Mouse (Mus musculus) erythroblast, embryonic 14.5 days (primary cell): ENCODE data around the gene Ulk3. TPM values are rescaled to one million over a fixed set of nuclear protein-coding genes. Genes with fewer than 3 reads are reported as not detected.

ENCODE experiments used
- H3K27me3 ChIP-seq: 2 replicates; pipeline ENCODE4 v1.6.1; 2012; ENCODE audit warnings: inconsistent platforms; ENCODE audit not compliant: control insufficient read depth
- H3K36me3 ChIP-seq: 2 replicates; pipeline ENCODE4 v1.6.1; 2012; ENCODE audit warnings: mild to moderate bottlenecking, inconsistent platforms; ENCODE audit not compliant: control insufficient read depth
- H3K4me1 ChIP-seq: 2 replicates; pipeline ENCODE4 v1.6.1; 2012; ENCODE audit warnings: inconsistent platforms; ENCODE audit not compliant: control insufficient read depth
- H3K4me3 ChIP-seq: replicated peaks from 2 replicates; pipeline ENCODE3; 2012; ENCODE audit warnings: moderate library complexity, mild to moderate bottlenecking, inconsistent platforms
- H3K9me3 ChIP-seq: 2 replicates; pipeline ENCODE4 v1.6.1; 2012; ENCODE audit warnings: low read length, inconsistent platforms, mixed read lengths; ENCODE audit not compliant: control insufficient read depth
- GATA1 ChIP-seq: IDR thresholded peaks from 2 replicates; pipeline ENCODE4 v1.6.1; 2012; ENCODE audit warnings: low read length, inconsistent platforms, mixed read lengths
- TAL1 ChIP-seq: IDR thresholded peaks from 3 replicates; pipeline ENCODE4 v1.6.1; 2012; ENCODE audit warnings: low read length, inconsistent platforms, mixed read lengths
- polyA plus RNA-seq: library from polyadenylated mRNA; stranded (reverse); fragments of >175 nt; gene quantifications from 2 replicates; pipeline ENCODE4 v1.2.3, GENCODE M21; 2012

Ulk3 gene
- polyA plus RNA-seq, 1 experiment: 0.17 TPM

- TF ChIP-seq GATA1 (no peak), TAL1 (no peak)
- Histone ChIP-seq H3K9me3 (no peaks in the 10 kb centered on the region), H3K4me1 (peaks cover 30% of the 10 kb centered on the region), H3K36me3 (peaks cover 3% of the 10 kb centered on the region), H3K4me3 (no peak overlapping the region), H3K27me3 (peaks cover 6% of the 10 kb centered on the region)
Observed at GRCm38 (mm10) chr9:57562896-57563372, 26.3 kb upstream of the Ulk3 start.

GRCm38 (mm10) chr9:57564609-57565008, 24.6 kb upstream of the Ulk3 start:
- Histone ChIP-seq H3K27me3 (no peaks in the 10 kb centered on the region), H3K4me3 (no peak overlapping the region), H3K4me1 (peaks cover 30% of the 10 kb centered on the region), H3K9me3 (no peaks in the 10 kb centered on the region), H3K36me3 (peaks cover 18% of the 10 kb centered on the region)
- TF ChIP-seq GATA1 (no peak), TAL1 (no peak)

- peaks cover 23% of the 10 kb centered on the region for H3K4me1 ChIP-seq
- no peaks in the 10 kb centered on the region for H3K9me3 ChIP-seq
- no peaks in the 10 kb centered on the region for H3K27me3 ChIP-seq
- peaks cover 23% of the 10 kb centered on the region for H3K36me3 ChIP-seq
- TF ChIP-seq TAL1: no peak
- no peak for TF ChIP-seq GATA1
- H3K4me3 ChIP-seq: no peak overlapping the region
Observed at GRCm38 (mm10) chr9:57565741-57566221, 23.5 kb upstream of the Ulk3 start.

DNA sequence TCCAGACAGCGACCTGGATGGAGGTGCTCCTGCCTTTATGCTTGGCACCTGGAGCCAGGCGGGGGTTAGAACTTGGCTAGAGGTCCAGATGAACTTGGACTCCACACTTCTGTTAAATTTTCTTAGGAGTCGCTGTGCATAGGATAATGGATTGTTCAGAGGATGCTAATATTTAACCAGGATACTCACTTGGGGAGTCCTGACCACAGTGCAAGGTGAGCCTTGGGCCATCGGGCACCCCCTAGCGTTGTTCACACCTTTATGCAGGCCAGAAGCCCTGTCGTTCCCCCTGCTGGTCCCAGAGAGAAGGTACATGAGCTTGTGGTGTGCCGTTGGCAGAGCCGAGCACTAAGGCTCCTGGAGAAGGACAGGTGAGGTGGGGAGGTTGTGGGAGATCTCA, 22.4 kb upstream of the Ulk3 start:
- H3K4me1 ChIP-seq: peaks cover 14% of the 10 kb centered on the region
- H3K36me3 ChIP-seq: peaks cover 26% of the 10 kb centered on the region
- TF ChIP-seq GATA1: no peak
- TF ChIP-seq TAL1: no peak
- H3K4me3 ChIP-seq: no peak overlapping the region
- H3K9me3 ChIP-seq: no peaks in the 10 kb centered on the region
- no peaks in the 10 kb centered on the region for H3K27me3 ChIP-seq

DNA sequence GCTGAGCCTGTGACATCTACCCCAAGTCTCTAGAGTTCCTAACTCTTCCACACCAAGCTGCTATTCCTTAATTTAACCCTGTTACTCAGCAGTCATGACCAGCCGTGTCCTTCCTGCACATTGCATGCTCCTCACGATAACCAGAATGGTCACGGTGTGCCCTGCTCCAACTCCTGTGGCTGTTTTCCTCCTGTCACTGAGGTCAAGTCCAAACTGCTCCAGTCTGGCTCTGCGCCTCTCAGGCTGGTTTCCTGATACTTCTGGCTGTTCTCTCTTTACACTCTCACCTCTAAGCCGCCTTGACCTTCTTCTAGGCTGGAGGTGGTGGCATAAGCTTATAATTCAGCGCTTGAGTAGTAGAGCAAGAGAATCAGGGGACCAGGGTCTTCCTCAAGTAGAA, 20.8 kb upstream of the Ulk3 start:
- Histone ChIP-seq H3K36me3 (peaks cover 31% of the 10 kb centered on the region), H3K27me3 (no peaks in the 10 kb centered on the region), H3K9me3 (no peaks in the 10 kb centered on the region), H3K4me1 (no peaks in the 10 kb centered on the region), H3K4me3 (no peak overlapping the region)
- TF ChIP-seq GATA1 (no peak), TAL1 (no peak)

DNA sequence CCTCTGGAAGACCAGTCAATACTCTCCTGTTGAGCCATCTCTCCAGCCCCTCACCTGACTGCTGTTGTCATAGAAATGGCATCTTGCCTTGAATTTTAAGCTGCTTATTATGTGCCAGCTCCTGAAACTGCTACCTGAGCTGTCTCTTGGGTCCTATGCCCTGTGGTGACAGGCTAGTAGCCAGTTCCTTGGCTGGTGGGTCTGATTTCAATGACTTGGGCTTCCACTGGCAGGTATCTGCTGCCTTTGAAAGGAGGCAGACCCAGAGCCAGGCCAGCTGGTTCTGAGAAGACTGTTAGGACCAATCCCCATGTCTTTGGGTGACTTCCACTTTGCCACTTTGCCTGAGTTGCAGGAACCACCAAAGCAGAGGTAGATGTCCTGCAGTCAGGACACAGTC, 14.9 kb upstream of the Ulk3 start:
- no peak for TF ChIP-seq GATA1
- TF ChIP-seq TAL1: no peak
- no peak overlapping the region for H3K4me3 ChIP-seq
- peaks cover 37% of the 10 kb centered on the region for H3K36me3 ChIP-seq
- H3K4me1 ChIP-seq: peaks cover 41% of the 10 kb centered on the region
- no peaks in the 10 kb centered on the region for H3K27me3 ChIP-seq
- no peaks in the 10 kb centered on the region for H3K9me3 ChIP-seq

- Histone ChIP-seq H3K27me3 (no peaks in the 10 kb centered on the region), H3K4me1 (peaks cover 41% of the 10 kb centered on the region), H3K4me3 (no peak overlapping the region), H3K9me3 (no peaks in the 10 kb centered on the region), H3K36me3 (peaks cover 43% of the 10 kb centered on the region)
- TF ChIP-seq GATA1: no peak
- no peak for TF ChIP-seq TAL1
Observed at GRCm38 (mm10) chr9:57575577-57575976, 13.7 kb upstream of the Ulk3 start.

DNA sequence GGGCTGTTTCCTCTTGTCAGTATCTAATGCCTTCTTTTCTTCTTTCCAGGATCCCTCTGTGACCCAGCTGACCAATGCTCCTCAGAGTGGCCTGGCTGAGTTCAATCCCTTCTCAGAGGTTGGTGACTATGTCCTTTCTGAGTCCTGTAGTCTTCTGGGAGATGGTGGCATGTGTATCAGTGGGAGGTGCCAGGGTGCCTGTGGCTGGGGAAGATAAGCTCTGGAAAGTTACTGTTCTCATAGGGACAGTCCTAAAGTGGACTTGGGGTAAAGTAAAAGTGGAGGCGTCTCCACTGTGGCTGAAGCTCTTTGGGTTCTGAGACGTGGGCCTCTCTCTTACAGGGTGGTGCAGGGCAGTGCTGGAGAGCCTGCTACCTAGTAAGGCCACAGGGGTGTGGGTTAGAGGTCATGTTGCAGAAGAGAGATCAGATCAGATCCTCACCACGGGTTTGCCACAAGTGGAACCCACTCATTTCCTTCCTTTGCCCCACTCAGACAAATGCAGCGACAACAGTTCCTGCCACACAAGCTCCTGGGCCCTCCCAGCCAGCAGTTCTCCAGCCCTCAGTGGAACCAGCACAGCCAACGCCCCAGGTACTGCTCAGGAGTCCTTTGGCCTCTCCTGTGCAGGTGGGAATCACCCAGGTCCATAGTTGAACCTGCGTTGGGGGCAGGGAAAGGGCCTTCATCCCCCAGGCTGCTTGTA, 12.0 kb upstream of the Ulk3 start:
- H3K9me3 ChIP-seq: no peaks in the 10 kb centered on the region
- H3K4me1 ChIP-seq: peaks cover 41% of the 10 kb centered on the region
- peak overlapping the region; percentile 17 for H3K4me3 ChIP-seq
- TF ChIP-seq TAL1: peak; percentile 20; the same call in 1 of the 3 replicates
- peak; percentile 20; the same call in 1 of the 2 replicates for TF ChIP-seq GATA1
- no peaks in the 10 kb centered on the region for H3K27me3 ChIP-seq
- H3K36me3 ChIP-seq: peaks cover 54% of the 10 kb centered on the region

GRCm38 (mm10) chr9:57584991-57585390, 4.3 kb upstream of the Ulk3 start:
- TF ChIP-seq GATA1 (no peak), TAL1 (no peak)
- no peak overlapping the region for H3K4me3 ChIP-seq
- H3K9me3 ChIP-seq: no peaks in the 10 kb centered on the region
- H3K36me3 ChIP-seq: peaks cover 60% of the 10 kb centered on the region
- H3K27me3 ChIP-seq: no peaks in the 10 kb centered on the region
- peaks cover 16% of the 10 kb centered on the region for H3K4me1 ChIP-seq
